In the genomic region with DNA sequence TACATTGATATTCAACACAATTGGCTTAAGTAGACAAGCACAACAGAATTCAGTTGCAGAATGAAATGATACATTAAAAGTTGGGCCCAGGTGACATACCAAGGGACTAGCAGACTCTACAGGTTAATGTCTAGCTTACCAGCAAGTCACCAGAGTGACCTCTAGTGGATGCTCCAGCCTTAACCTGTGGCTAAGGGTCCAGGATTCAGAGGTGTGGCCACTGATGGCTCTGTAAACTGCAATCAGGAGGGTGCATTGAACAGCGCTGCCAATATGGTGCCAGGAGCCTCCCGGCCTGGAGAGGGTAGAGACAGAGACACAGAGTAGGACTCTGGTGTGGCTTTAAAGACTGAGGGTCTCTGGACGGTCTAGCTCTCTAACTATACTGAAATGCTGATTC, we compare ENCODE assay signal across 10 mouse cellular contexts. TPM values are rescaled to one million over a fixed set of nuclear protein-coding genes. Genes with fewer than 3 reads are reported as not detected.
A peak's percentile ranks its signal among the peaks of the same experiment; 100 is the strongest.
DNase-seq lines count a peak whose midpoint lies in the region; ATAC-seq and TF ChIP-seq lines count a peak whose summit lies in the region.
"Had no signal": no experiment of that assay in that cellular context is flagged by ENCODE, and none has a peak within 500 bp of the region (broad histone marks: within the 10 kb centered on the region; RNA-seq: fewer than 3 reads in every experiment).

No protein-coding gene starts in this region.

- intact Hi-C loops in left cerebral cortex, postnatal 4 days (cut with DNase I), result loop anchor here (5.0 kb wide), 1 partner anchor 178 kb away; no protein-coding TSS in a partner anchor
- intact Hi-C loops in left cerebral cortex, postnatal 14 days (cut with DNase I), result no loop called here

- peak; percentile 18; the same call in 1 of the 2 replicates for TF ChIP-seq CTCF in brain, embryonic 14.5 days (IDR thresholded peaks at IDR 0.05; ENCODE audit: borderline replicate concordance, extremely low read depth, insufficient read depth, insufficient read length)

- TF ChIP-seq POLR2A in brain, embryonic 14.5 days (IDR thresholded peaks at IDR 0.05; ENCODE audit: borderline replicate concordance, extremely low read depth, insufficient read depth, insufficient read length, poor library complexity, severe bottlenecking), result no peak

- H3K27me3 ChIP-seq in intestine, embryonic 16.5 days (replicated peaks; ENCODE audit: control insufficient read depth, insufficient read depth, low read length), result no peaks in the 10 kb centered on the region

- WGBS in intestine, embryonic 16.5 days, result 32% methylated on average over 3 of the region's 3 CpGs

- peak; percentile 44; the same call in 1 of the 2 replicates for ATAC-seq in intestine, embryonic 16.5 days
- ATAC-seq in megakaryocyte-erythroid progenitor cell, adult 5-6 weeks (replicated peaks; ENCODE audit: low FRiP score, low TSS enrichment, poor library complexity, severe bottlenecking), result peak; percentile 76

- H3K4me1 ChIP-seq in intestine, embryonic 16.5 days (ENCODE audit: control insufficient read depth, insufficient read depth, low read length), result peaks cover 1% of the 10 kb centered on the region

- no peak overlapping the region for H3K9ac ChIP-seq in intestine, embryonic 16.5 days (ENCODE audit: low read depth, low read length)

- H3K9me3 ChIP-seq in intestine, embryonic 16.5 days (ENCODE audit: control insufficient read depth, low read length), result no peaks in the 10 kb centered on the region

- no peak overlapping the region for H3K4me2 ChIP-seq in intestine, embryonic 16.5 days (ENCODE audit: low read depth, low read length)

- H3K36me3 ChIP-seq in intestine, embryonic 16.5 days (ENCODE audit: control insufficient read depth, insufficient read depth, low read length), result no peaks in the 10 kb centered on the region

- H3K4me3 ChIP-seq in intestine, embryonic 16.5 days (ENCODE audit: low read length), result no peak overlapping the region

- peak; percentile 54 for DNase-seq in left cerebral cortex, postnatal 4 days
- no peak for DNase-seq in left cerebral cortex, postnatal 14 days (ENCODE audit: low spot score in 2 of 2)
- DNase-seq in brain, embryonic 14.5 days (ENCODE audit: low read depth), result no peak
- no peak for DNase-seq in urinary bladder, adult 2 months (ENCODE audit: low spot score)
- DNase-seq in right cerebral cortex, postnatal 25 days, result no peak
- DNase-seq in urinary bladder, postnatal 14 days (ENCODE audit: low spot score), result no peak

- no peak overlapping the region for H3K27ac ChIP-seq in intestine, embryonic 16.5 days (ENCODE audit: low read length)

RNA-seq across cellular contexts. Expression of gene Serpinb1b, which starts 2.0 kb away (rescaled TPM):
- under 1 TPM; 0.34 to 0.52 TPM for total RNA-seq in left cerebral cortex, postnatal 4 days (2021)
- total RNA-seq in left cerebral cortex, postnatal 14 days (2021), result 1 to 10 TPM in 1 of 2 experiments, under 1 TPM in 1; 0.81 to 1.0 TPM
- polyA plus RNA-seq in brain, embryonic 14.5 days (2012; rRNA removed), result 0.98 and 3.3 TPM in 2 replicates
- 0.15 and 0.18 TPM in 2 replicates for polyA plus RNA-seq in intestine, embryonic 16.5 days (2015; fragmentation: Nextera tagmentation; extraction: Ambion mirVana)
- total RNA-seq in megakaryocyte-erythroid progenitor cell, adult 5-6 weeks (2014; fragmentation: Nextera tagmentation), result not detected in 2 replicates
- total RNA-seq in megakaryocyte-erythroid progenitor cell, adult 5-6 weeks (2017), result not detected in 2 replicates
- polyA plus RNA-seq in urinary bladder, adult 2 months (2012; rRNA removed), result 0.12 and 0.19 TPM in 2 replicates
- polyA plus RNA-seq: liver, embryonic 16.5 days had no signal

RNA-seq across cellular contexts. Expression of gene Serpinb9b, which starts 53.1 kb away (rescaled TPM):
- under 1 TPM in 1 of 2 experiments, not detected in 1; 0.16 TPM for total RNA-seq in left cerebral cortex, postnatal 4 days (2021)
- total RNA-seq in left cerebral cortex, postnatal 14 days (2021), result not detected
- polyA plus RNA-seq in brain, embryonic 14.5 days (2012; rRNA removed), result 0.14 and 0.15 TPM in 2 replicates
- polyA plus RNA-seq in intestine, embryonic 16.5 days (2015; fragmentation: Nextera tagmentation; extraction: Ambion mirVana), result 0.16 and 0.32 TPM in 2 replicates
- not detected in 2 replicates for total RNA-seq in megakaryocyte-erythroid progenitor cell, adult 5-6 weeks (2014; fragmentation: Nextera tagmentation)
- not detected in 2 replicates for total RNA-seq in megakaryocyte-erythroid progenitor cell, adult 5-6 weeks (2017)
- polyA plus RNA-seq in urinary bladder, adult 2 months (2012; rRNA removed), result 0.50 and 0.78 TPM in 2 replicates
- polyA plus RNA-seq: stomach, embryonic 16.5 days had no signal
